Mouse (Mus musculus) midbrain, embryonic 11.5 days (tissue): ENCODE measurements at regions not wholly inside any gene's neighbourhood (a gene's known extent, or its start where the extent isn't known, plus 50 kb on each side); places are given as distances from the start of the nearest gene placed in this dataset.
"Not testable (repeated sequence)": the region's sequence is repeated elsewhere in the genome, so short reads cannot be mapped to it uniquely, and the experiment has no call there.

Source experiments
- ATAC-seq: fragments of 200-750 bp; cut with Nextera tagmentation; 2 replicates; pipeline ENCODE4 v1.8.0; 2017; ENCODE audit warnings: moderate TSS enrichment, moderate library complexity; ENCODE audit not compliant: low FRiP score
- DNase-seq: peaks from one replicate; pipeline ENCODE4 v3.0.0; 2015; ENCODE audit warnings: low spot score; ENCODE audit errors: missing footprints
- H3K27ac ChIP-seq: fragments of 300-500 bp; sonication (generic); 2 replicates; pipeline ENCODE4 v1.5.1; 2014; ENCODE audit warnings: low read depth, low read length
- H3K27me3 ChIP-seq: fragments of 300-500 bp; sonication (generic); 2 replicates; pipeline ENCODE4 v1.6.1; 2014; ENCODE audit warnings: mild to moderate bottlenecking, low read length, moderate library complexity, mixed read lengths; ENCODE audit not compliant: control insufficient read depth, insufficient read depth
- H3K36me3 ChIP-seq: fragments of 300-500 bp; sonication (generic); 2 replicates; pipeline ENCODE4 v1.6.1; 2014; ENCODE audit warnings: mild to moderate bottlenecking, low read length, moderate library complexity, mixed read lengths; ENCODE audit not compliant: control insufficient read depth, insufficient read depth
- H3K4me1 ChIP-seq: fragments of 300-500 bp; sonication (generic); 2 replicates; pipeline ENCODE4 v1.6.1; 2014; ENCODE audit warnings: low read length; ENCODE audit not compliant: control insufficient read depth, insufficient read depth
- H3K4me2 ChIP-seq: fragments of 300-500 bp; sonication (generic); 2 replicates; pipeline ENCODE4 v1.6.1; 2014; ENCODE audit warnings: mild to moderate bottlenecking, moderate library complexity
- H3K4me3 ChIP-seq: fragments of 300-500 bp; sonication (generic); 2 replicates; pipeline ENCODE4 v1.5.1; 2014; ENCODE audit warnings: low read depth, low read length
- H3K9ac ChIP-seq: fragments of 300-500 bp; sonication (generic); 2 replicates; pipeline ENCODE4 v1.6.1; 2014; ENCODE audit warnings: low read length
- H3K9me3 ChIP-seq: fragments of 300-500 bp; sonication (generic); 2 replicates; pipeline ENCODE4 v1.6.1; 2016; ENCODE audit warnings: low read length; ENCODE audit not compliant: control insufficient read depth
- WGBS: fragments of 180-500 bp; shearing (Covaris S2); extraction: QIAGEN DNeasy Blood & Tissue Kit; methylation state at CpG from one replicate; pipeline ENCODE4 v1.1.7; 2014; 5-methylcytosine and 5-hydroxymethylcytosine counted together

DNA sequence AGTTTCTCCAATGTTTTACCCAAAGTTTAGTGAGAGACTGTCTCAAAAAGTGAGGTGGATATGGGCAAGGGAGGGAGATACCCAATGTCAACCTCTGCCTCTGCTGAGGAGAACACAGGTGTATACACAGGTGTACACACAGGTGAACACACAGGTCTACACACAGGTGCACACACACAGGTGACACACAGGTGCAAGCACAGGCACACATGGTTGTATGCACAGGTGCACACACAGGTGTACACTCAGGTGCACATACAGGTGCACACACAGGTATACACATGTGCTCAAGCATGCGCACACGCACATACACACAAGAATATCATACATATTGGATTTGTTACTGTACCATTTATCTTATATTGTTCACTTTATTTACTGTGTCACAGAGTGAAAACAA is 151.1 kb upstream of the Rapgef5 start:
- H3K36me3 ChIP-seq = no peaks in the 10 kb centered on the region
- no peaks in the 10 kb centered on the region for H3K9me3 ChIP-seq
- ATAC-seq (no peak), DNase-seq (peak; percentile 19)
- H3K27me3 ChIP-seq = no peaks in the 10 kb centered on the region
- H3K27ac ChIP-seq = no peak overlapping the region
- H3K9ac ChIP-seq = no peak overlapping the region
- no peak overlapping the region for H3K4me2 ChIP-seq
- 97% methylated on average over 2 of the region's 2 CpGs for WGBS
- no peak overlapping the region for H3K4me3 ChIP-seq
- no peaks in the 10 kb centered on the region for H3K4me1 ChIP-seq

DNA sequence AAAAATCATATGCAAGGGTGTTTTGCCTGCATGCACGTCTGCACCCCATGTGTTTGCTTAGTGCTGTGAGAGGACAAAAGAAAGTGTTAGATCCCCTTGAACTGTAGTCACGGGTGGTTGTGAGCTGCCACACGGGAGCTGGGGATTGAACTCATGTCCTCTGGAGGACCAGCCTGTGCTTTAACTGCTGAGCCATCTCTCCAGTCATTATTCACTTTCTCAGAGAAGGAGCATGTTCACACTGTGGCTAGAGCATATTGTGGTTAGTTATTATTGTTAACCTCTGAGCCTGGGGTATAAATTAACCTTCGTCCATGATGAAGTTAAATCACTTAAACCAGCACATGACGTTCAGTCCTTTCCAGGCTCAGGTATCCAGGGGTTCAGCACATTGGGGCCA is 150.4 kb upstream of the Rapgef5 start:
- H3K4me1 ChIP-seq = no peaks in the 10 kb centered on the region
- no peak overlapping the region for H3K27ac ChIP-seq
- no peak overlapping the region for H3K9ac ChIP-seq
- no peaks in the 10 kb centered on the region for H3K27me3 ChIP-seq
- WGBS = 58% methylated on average over 5 of the region's 5 CpGs
- DNase-seq (peak; percentile 51), ATAC-seq (no peak)
- H3K36me3 ChIP-seq = no peaks in the 10 kb centered on the region
- no peaks in the 10 kb centered on the region for H3K9me3 ChIP-seq
- H3K4me2 ChIP-seq = no peak overlapping the region
- no peak overlapping the region for H3K4me3 ChIP-seq

DNA sequence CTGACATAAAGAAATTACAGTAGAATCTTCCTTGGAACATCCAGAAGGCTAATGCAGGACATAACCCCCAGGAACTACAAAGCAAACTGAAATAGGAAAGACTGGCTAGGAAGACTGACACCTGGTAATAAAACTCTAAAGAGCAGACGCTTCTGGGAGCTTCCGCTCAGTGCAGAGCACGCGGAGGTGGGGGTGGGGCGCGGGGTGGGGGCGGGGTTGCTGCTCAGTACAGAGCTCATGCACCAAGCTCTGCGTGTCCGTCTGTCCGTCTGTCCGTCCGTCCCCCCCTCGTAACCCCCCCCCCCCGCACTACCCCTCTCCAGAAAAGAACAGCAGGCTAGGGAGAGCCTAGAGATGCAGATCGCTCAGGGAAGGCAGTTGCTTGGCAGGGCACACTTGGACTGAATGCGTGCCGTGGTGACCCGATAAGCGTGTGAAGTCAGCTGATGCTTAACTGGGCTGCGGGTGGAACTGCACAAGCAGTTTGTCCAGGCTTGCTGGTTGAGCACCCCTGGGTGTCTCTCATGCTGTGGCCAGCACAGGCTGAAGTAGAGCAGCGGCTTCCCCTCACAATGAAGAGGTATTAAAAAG is 137.9 kb upstream of the Rapgef5 start:
- no peaks in the 10 kb centered on the region for H3K36me3 ChIP-seq
- H3K9me3 ChIP-seq = no peaks in the 10 kb centered on the region
- DNase-seq = peak; percentile 2
- H3K4me1 ChIP-seq = no peaks in the 10 kb centered on the region
- H3K27me3 ChIP-seq = no peaks in the 10 kb centered on the region
- no peak overlapping the region for H3K9ac ChIP-seq
- no peak overlapping the region for H3K27ac ChIP-seq
- WGBS = 89% methylated on average over 21 of the region's 21 CpGs
- no peak for ATAC-seq
- H3K4me3 ChIP-seq = no peak overlapping the region
- no peak overlapping the region for H3K4me2 ChIP-seq

DNA sequence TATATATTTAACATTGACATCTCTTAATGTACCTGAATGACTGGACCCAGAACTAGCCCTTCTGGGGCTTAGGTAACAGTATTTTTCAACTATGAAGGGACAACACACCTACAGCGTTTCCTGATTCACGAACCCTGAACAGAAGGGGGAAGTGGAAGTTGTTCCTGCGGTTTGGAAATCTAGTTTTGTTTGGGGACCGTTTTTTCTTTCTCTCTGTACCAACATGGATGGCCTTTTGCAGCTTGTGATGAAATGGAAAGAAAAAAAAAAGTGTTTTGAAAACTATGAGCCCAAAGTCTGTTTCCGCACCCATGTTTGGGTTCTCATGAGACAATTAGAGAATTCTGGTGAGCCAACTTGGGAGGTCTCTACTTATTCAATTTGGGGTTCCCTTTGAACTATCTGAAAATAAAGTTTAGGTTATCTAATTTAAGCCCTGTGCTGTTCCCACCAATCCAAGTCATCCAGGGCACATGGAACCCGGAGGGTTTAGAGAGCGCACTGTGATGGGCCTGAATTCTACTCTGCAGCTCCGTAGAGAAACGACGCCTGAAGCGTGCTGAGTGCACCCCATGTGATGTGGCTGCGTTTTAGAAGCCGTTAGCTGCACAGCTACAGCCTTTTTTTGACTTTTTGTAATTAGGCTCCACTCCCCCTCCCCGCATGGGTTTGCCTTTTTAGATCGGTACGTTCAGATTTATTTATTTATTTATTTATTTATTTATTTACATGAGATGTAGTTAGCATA is 137.0 kb upstream of the Rapgef5 start:
- Histone ChIP-seq H3K4me1 (no peaks in the 10 kb centered on the region), H3K9me3 (no peaks in the 10 kb centered on the region), H3K27me3 (no peaks in the 10 kb centered on the region), H3K4me2 (no peak overlapping the region), H3K27ac (no peak overlapping the region), H3K36me3 (no peaks in the 10 kb centered on the region), H3K9ac (no peak overlapping the region), H3K4me3 (no peak overlapping the region)
- WGBS = 92% methylated on average over 16 of the region's 16 CpGs
- peak; percentile 44 for DNase-seq
- no peak for ATAC-seq

DNA sequence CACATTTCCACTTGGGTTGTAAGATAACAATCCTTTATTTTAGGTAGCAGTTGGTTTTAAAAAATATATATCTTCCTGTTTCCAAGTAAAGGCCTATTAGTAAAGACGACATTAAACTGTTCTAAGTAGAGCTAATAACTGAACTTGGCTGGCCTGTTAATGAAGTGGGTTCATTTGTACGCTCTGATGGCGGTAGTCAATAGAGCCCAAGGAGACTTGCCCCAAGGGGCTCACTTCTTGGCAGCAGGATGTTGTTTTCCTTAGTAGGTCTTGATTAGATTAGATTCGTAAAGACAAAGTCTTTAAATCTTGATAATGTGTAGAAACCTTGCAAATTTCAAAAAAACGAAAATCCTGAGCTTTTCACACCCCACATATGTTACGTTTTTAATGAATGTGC is 135.4 kb upstream of the Rapgef5 start:
- no peak overlapping the region for H3K27ac ChIP-seq
- no peak overlapping the region for H3K9ac ChIP-seq
- 84% methylated on average over 6 of the region's 6 CpGs for WGBS
- ATAC-seq = no peak
- no peak overlapping the region for H3K4me2 ChIP-seq
- H3K4me1 ChIP-seq = no peaks in the 10 kb centered on the region
- H3K4me3 ChIP-seq = no peak overlapping the region
- no peaks in the 10 kb centered on the region for H3K27me3 ChIP-seq
- no peaks in the 10 kb centered on the region for H3K9me3 ChIP-seq
- no peak for DNase-seq
- no peaks in the 10 kb centered on the region for H3K36me3 ChIP-seq

DNA sequence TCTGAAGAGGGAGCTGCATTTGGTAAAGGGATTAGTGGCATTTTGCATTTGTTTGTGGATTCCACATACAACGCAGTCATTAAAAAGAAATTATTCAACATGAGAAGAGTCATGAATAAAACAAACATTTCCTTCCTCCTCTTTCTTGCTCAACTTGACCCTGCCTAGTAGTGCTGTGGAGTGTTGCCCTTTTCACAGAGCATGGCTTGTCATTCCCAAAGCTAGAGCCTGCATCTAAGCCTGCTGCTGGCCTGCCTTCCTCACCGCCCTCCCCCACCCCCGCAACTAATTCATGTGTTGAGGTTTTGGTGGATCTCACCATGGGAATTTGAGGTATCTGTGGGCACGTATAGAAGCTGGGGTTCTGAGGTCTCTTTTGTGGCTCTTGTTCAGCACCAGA is 133.6 kb upstream of the Rapgef5 start:
- H3K9me3 ChIP-seq, H3K27me3 ChIP-seq, DNase-seq, H3K4me2 ChIP-seq, H3K36me3 ChIP-seq, H3K4me3 ChIP-seq, H3K27ac ChIP-seq, H3K9ac ChIP-seq, H3K4me1 ChIP-seq: not testable (repeated sequence)
- WGBS = 13% methylated on average over 1 of the region's 4 CpGs
- 0 out of 2 replicates have a peak, but pooled peaks have one; percentile 54 for ATAC-seq

DNA sequence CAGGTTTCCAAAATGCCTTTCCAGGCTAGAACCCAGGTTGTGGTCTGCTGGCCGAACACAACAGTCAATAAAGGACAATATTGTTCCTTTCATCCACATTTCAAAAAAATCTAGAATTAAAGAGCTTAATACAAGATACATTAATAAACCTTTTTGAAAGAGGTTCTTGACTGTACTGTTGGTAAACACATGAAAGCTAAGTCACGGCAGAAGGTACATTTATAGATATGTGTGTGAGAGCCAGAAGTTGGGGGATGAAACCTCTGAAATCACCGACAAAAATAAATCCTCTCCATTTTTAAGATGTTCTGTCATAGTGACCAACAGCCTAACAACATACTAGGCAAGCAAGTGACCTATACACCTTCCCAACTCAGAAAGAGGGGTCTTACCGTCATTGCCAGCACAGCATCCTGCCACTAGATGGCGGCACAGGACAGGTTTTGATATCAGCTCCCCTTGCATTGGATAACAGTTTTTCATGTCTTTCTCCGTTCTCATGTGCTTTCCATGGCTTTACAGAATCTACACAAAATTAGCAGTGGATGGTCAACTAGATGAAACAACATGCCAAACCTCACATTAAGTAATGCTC is 131.1 kb upstream of the Rapgef5 start:
- no peak overlapping the region for H3K9ac ChIP-seq
- H3K4me2 ChIP-seq = no peak overlapping the region
- peak; percentile 99 for DNase-seq
- no peaks in the 10 kb centered on the region for H3K36me3 ChIP-seq
- no peak overlapping the region for H3K27ac ChIP-seq
- 13% methylated on average over 6 of the region's 6 CpGs for WGBS
- H3K4me1 ChIP-seq = no peaks in the 10 kb centered on the region
- no peaks in the 10 kb centered on the region for H3K9me3 ChIP-seq
- peak; percentile 82 for ATAC-seq
- no peak overlapping the region for H3K4me3 ChIP-seq
- no peaks in the 10 kb centered on the region for H3K27me3 ChIP-seq

DNA sequence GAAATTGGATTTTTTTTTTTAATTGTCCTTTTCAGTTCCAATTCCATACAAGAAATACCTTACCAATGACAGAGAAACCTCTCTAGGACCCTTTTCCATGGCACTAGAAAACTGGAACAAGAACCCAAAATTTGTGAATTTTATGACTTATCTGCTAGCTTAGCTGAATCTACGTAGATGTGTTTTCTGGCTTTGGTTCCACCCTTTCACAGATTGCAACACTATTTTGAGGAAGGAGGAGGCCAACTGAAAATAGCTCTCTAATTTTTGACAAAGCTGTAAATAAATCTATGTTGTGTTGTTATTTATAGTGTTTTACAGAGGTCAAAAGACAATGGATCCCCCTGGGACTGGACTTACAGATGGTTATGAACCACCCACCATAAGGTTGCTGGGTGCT is 130.6 kb upstream of the Rapgef5 start:
- Histone ChIP-seq H3K9me3 (no peaks in the 10 kb centered on the region), H3K4me2 (no peak overlapping the region), H3K4me1 (no peaks in the 10 kb centered on the region), H3K4me3 (no peak overlapping the region), H3K27ac (no peak overlapping the region), H3K36me3 (no peaks in the 10 kb centered on the region), H3K27me3 (no peaks in the 10 kb centered on the region), H3K9ac (no peak overlapping the region)
- no peak for ATAC-seq
- peak; percentile 41 for DNase-seq
- WGBS = 92% methylated on average over 1 of the region's 1 CpGs

DNA sequence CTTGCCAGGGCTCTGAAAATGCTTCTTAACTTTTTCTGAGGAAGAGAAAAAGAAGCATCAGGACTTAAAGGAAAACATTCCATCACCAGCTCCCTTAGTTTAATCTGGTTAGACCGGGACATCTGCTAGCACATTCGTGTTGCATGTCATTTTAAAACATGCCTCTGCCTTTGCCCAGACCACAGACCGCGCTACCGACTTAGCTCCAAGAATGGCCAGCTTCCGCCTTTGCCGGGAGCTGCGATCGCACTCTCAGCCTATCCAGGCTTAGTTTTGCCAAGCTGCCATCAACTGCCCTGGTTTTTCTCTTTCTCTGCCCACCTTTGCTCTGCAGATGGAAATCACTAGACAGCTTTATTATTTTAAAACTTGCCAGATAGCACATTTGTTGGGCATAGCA is 129.3 kb upstream of the Rapgef5 start:
- Histone ChIP-seq H3K4me2 (no peak overlapping the region), H3K27me3 (no peaks in the 10 kb centered on the region), H3K36me3 (no peaks in the 10 kb centered on the region), H3K27ac (no peak overlapping the region), H3K9ac (no peak overlapping the region), H3K9me3 (no peaks in the 10 kb centered on the region), H3K4me3 (no peak overlapping the region), H3K4me1 (no peaks in the 10 kb centered on the region)
- ATAC-seq (no peak), DNase-seq (peak; percentile 65)
- 92% methylated on average over 9 of the region's 9 CpGs for WGBS
